Mouse (Mus musculus): ENCODE data around the gene Rps6ka1.

Rps6ka1 gene

GRCm38 (mm10) chr4:133896984-133897383 is 9.4 kb upstream of the Rps6ka1 start:
- no peak for DNase-seq

DNA sequence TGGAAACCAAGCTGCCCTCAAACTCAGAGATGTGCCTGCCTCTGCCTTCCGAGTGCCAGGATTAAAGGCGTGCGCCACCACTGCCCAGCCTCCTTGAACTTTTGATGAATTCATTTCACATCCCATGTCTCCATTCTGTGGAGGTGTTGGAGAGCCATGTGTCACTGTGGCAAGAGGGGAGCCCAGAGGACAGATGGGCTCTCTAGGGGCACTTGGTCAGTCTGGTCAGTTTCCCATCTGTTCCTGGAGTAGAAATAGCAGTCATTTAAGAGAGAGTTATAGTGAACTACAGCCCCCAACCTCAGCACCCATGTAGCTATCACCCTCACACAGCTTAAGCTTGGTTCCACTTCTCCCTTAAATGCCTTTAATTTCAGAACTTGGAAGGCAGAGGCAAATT is 8.4 kb upstream of the Rps6ka1 start:
- no peak for DNase-seq

GRCm38 (mm10) chr4:133887249-133887648 is 348 bp downstream of the Rps6ka1 start:
- peak; percentile 42 for DNase-seq

- DNase-seq: peak; percentile 28
Measured at GRCm38 (mm10) chr4:133885991-133886501, 1.6 kb downstream of the Rps6ka1 start.

- no peak for DNase-seq
Measured at GRCm38 (mm10) chr4:133885331-133885730, 2.3 kb downstream of the Rps6ka1 start.

DNA sequence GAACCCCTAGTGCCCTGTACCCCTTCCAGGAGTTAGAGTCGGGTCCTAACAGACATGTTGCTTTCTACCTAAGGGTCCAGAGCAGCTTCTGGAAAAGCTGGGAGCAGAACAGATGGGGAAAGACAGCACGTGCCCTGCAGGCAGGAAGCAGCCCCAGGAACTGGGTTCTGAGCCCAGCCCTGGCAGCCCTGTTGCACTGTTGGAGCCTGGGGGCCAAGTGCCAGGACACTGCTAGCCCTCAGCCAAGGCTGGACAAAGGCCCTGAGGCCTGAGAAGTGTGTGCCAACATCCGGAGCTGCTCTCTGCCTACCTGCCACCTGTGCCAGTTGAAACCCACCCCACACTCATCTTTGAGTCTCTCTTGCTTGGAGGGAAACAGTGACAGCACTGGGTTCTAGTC is 2.7 kb downstream of the Rps6ka1 start:
- DNase-seq: no peak

GRCm38 (mm10) chr4:133884127-133884753 is 3.4 kb downstream of the Rps6ka1 start:
- no peak for DNase-seq

GRCm38 (mm10) chr4:133881851-133882250 is 5.7 kb downstream of the Rps6ka1 start:
- peak; percentile 61 for DNase-seq

GRCm38 (mm10) chr4:133881399-133881798 is 6.2 kb downstream of the Rps6ka1 start:
- no peak for DNase-seq

- DNase-seq: peak; percentile 42
Measured at GRCm38 (mm10) chr4:133879145-133879902, 8.3 kb downstream of the Rps6ka1 start.

DNA sequence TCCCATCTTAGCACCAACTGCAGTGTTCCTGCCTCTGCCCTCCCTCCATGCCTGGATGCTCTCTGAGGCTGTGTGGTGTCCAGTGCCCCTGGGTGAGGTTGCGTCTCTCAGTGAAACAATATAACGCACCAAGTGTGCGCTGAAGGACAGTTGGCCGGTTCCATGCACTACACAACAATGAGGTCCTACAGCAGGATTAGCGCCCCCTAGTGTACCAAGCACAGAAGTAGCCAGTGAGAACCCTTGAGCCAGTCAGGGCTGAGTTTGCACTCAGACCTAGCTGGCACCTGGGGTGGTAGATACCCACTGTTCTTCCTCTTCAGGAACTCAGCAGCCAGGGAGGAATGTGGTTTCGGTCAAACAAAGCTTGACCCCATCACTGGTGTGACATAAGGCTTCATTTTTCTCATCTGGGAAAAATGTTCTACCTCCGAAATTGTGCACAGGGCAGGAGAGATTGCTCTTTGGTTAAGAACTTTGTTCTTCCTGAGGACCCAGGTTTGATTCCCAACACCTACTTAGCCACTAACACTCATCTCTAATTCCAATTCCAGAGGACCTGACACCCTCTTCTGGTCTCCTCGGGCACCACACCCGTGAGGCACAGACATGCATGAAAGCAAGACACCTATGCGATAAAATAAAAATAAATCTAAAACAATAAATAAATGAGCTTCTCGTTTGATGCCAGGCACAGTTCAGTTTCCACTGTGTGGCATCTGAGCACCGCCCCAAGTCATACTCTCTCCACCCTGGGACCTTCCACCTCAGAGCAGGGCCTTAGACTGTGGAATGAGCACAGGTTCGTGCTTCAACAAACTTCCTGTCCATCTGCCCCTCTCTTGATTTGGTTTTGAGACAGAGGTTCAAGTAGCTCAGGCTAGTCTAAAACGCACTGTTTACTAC is 9.5 kb downstream of the Rps6ka1 start:
- no peak for DNase-seq

GRCm38 (mm10) chr4:133874865-133875517 is 12.6 kb downstream of the Rps6ka1 start:
- no peak for DNase-seq

DNA sequence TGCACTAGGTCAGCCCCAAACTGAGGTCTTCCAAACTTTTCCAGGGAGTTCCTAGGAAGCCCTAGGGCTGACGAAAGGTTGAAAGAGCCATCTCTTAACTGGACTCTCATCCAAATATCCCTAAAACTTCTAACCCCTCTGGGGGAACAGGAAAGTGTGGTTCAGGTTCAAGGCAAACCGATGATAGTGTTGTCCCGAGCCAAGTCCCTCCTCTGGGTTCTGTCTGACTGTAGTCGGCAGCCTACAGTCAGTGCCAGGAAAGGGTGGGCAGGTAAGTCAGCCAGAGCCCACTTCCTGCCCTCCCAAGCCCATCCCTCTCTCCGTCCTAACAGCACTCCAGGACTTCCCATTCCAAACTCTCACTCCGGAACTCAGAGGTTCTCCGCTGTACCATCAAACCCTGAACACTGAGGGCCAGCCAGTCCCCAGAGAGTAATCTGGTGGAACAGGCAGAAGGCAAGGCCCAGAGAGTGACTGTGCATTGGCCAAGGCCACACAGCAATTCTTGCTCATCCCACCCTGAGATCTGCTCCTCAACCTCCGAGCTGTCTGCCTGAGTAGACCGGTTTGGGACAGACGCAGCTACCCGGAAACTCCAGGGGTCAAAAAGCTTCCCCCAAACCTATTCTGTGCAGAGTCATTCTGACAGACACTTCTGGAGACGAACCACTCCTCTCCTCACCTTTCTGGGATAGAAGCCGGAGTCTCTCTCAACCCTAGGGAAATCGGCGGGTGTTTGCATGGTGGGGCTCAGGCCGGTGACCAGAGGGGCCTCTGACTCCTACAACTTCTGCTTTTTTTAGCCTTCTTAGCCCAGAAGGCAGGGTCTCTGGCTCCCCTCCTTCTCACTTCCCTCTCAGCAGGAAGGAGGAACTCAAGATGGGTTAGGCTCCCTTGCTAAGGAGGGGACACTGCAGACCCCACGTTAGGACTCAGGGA is 13.4 kb downstream of the Rps6ka1 start:
- no peak for DNase-seq

DNA sequence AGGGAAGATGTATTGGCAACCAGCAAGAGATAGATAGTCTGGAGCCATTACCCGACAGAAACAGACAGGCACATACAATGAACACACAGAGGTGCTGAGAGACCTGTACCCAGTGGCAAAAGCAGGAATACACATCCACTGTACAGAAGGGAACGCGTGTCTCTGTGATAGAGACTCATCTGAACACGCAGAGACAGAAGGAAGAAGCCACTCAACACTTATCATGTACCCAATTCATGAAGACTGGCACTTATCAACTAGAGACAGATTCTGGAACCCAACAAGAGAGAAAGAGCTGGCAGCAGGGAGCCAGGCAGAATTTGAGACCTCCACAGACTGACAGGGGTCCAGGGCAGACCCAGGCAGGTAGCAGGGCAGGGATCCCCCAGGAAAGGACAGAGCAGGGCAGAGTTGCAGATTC is 14.2 kb downstream of the Rps6ka1 start:
- DNase-seq: no peak

DNA sequence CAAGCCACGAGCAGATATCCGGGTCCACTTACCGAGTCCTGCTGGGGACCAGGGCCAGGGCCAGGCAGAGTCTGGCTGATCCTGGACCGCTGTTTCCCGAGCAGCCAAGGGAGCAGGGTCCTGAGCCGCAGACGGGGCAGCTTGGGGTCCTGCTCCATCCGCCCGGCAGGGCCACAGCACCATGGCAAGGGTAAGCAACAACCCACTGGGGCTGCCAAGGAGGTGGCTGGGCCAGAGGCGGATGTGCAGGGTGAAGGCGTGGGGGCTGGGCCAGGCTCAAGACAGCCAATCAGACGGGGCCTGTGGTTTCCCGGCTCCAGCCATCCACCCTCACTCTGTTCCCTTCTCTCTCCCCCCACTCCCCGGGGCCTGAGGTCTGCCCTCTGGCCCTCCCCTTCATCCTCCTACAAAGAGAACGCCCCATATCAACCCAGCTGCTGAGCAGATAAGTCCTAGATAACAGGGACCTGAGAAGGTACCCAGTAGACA is 14.7 kb downstream of the Rps6ka1 start:
- no peak for DNase-seq

GRCm38 (mm10) chr4:133872222-133872811 is 15.3 kb downstream of the Rps6ka1 start:
- DNase-seq: no peak

- no peak for DNase-seq
Measured at GRCm38 (mm10) chr4:133865231-133865630, 22.4 kb downstream of the Rps6ka1 start.

- DNase-seq: peak; percentile 54
Measured at GRCm38 (mm10) chr4:133864380-133864981, 23.1 kb downstream of the Rps6ka1 start.

- no peak for DNase-seq
Measured at GRCm38 (mm10) chr4:133863795-133864379, 23.7 kb downstream of the Rps6ka1 start.

DNA sequence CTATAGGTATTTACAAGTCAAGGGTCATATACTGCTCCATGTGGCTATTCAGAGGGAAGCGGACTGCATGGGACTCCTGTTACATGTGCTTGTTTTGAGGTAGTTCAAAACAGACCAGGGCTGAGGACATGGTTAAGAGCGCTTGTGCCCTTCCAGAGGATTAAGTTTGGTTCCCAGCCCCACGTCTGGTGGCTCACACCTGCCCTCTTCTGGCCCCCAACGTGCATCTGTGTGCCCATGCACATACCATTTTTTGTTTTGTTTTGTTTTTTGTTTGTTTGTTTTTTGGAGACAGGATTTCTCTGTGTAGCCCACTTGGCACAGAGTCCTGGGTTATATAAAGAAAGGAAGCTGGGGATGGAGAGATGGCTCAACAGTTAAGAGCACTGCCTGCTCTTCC is 30.1 kb downstream of the Rps6ka1 start:
- no peak for DNase-seq

Measured in kidney, adult 11 months (tissue).